Mouse (Mus musculus) olfactory bulb, adult 2 months (tissue): ENCODE results near the gene Mob2.

Experiments
- CTCF ChIP-seq: fragments of 200-500 bp; IDR thresholded peaks from 2 replicates; pipeline ENCODE4 v1.5.1; 2012; ENCODE audit warnings: low read depth, mild to moderate bottlenecking, low read length, moderate library complexity; ENCODE audit not compliant: insufficient read depth
- POLR2A ChIP-seq: fragments of 200-500 bp; IDR thresholded peaks from 2 replicates; pipeline ENCODE4 v1.6.1; 2012; ENCODE audit warnings: mild to moderate bottlenecking, low read depth, low read length, moderate library complexity; ENCODE audit not compliant: insufficient read depth

- TF ChIP-seq CTCF (no peak), POLR2A (no peak)
These were observed 99.9 kb downstream of the Mob2 start for GRCm38 (mm10) chr7:141960926-141961325.
